Mouse (Mus musculus) right cerebral cortex, postnatal 14 days (tissue): ENCODE results near the gene Thumpd2.
A peak's percentile ranks its signal among the peaks of the same experiment; 100 is the strongest.

ENCODE experiments used
- DNase-seq: peaks from one replicate; pipeline ENCODE4 v3.0.0; 2022

The Thumpd2 gene

DNA sequence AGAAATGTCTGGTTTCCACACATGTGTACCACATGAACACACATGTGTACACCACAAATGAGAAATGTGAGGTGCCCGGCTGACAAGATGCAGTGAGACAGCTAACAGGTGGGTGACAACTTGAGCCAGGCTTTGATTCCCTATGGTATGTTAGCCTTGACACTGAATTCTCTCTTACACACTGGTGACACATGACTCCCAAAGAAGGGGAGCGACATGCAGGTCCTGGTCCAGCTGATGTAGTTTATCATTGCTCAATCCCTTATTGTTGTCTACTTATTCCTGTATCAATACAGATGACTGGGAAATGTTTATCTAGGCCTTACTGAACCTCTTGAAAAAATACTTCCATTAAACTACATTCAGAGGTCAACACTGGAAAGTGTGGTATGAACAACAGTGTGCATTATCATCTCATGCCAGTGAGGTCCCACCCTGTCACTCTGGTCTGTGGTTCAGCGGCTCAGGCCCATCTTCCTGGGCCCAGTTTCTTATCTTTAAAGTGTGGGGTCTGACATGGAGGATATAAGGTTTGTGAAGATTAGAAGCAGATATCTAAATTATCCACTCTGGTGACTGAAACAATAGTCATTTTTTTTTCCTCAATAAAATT lies 32.9 kb downstream of the Thumpd2 start:
- no peak for DNase-seq

DNA sequence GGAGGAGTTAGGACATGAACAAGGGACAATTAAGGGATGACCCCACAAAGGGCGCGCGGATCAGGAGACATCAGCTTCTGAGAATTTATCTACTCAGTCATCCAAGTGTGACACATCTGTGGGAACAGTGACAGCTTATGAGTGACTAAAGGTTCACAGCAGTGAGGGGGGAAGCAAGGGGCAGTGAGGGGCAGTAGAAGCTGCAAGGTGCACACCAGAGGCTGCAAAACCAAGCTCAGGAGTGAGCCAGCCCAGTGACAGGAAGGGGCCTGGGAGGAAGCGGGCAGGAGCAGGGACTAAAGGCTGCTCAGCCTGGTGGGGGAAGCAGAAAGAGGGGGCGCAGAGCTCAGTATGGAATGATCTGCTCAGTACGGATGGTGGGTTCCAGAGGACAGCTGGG lies 37.6 kb downstream of the Thumpd2 start:
- no peak for DNase-seq

DNA sequence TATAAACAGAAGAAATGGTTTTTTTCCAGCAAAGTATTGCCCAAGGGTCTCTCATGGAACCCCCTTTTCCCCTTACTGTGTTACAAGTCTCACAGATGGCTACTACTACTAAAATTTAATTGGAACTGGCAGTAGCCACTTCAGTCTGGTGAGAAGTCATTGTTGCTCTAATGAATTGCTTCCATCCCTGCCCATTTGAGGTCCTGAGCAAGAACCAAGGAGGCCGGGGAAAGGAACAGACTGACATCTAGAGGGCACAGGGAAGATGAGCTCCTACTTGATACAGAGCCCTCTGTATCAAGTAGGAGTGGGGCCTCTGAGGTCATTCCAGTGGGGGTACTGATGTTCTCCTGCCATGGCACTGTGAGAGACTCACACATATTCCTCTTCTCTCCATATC lies 47.8 kb downstream of the Thumpd2 start:
- DNase-seq = no peak

DNA sequence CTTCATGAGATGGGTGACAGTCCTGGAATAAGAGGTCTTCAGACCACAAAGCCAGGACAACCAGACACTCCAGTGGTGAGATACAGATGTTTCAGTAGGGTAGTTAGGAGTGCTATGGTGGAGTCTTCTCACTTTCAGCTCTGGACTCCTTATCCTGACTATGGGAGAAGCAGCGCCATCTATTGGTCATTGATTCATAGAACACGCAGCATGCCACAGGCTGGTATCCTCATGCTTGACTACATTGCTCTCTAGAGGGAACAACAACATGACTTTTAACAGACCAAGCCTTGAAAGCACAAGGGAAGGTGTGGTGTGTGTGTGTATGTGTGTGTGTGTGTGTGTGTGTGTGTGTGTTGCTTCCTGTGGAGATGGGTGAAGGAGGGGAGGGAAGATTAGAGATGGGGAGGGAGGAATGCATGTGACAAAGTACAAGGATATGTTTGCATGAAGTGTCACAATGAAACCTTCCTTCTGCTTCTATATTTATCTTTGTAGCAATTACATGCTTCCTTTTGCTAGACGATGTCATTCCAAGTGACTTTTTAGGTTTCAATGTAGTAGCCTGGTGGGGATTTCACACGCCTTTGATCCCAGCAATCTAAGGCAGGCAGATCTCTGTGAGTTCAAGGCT lies 49.0 kb downstream of the Thumpd2 start:
- peak; percentile 41 for DNase-seq

DNA sequence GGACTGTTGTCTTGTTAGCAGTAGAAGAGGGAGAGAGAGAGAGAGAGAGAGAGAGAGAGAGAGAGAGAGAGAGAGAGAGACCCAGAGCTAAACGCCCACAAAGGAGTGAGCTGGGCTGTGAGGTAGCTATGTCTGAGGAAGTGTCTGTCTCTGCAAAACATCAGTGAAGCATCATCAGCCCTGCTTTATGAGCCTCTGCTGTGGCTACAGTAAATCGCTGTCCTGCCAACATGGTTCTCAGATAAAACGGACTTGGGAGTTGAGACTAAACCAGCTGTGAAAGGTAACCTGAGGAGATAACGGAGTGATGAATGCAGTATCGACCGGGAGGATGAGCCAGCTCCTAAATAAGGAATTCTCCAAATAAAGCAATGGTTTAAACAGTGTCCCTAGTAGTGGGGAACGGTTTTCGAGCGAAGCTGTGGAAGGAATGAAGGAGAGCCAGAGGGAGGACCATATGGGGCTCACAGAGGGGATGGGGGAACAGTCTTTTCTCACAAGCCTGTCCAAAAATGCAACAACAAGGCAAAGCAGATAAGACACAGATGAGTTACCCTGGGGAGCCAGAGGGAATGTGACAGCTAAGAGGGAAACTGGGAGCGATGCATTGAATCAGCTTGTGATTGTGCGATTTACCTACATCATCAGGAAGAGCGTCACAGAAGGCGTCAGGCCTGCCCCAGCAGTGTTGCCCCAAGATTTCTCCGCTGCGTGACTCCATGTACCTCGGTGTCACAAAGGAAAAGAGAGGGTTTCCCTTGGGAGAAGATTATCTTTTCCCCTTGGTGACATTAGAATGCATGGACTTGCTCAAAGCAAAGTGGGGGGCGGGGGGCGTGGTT lies 53.8 kb downstream of the Thumpd2 start:
- no peak for DNase-seq

DNA sequence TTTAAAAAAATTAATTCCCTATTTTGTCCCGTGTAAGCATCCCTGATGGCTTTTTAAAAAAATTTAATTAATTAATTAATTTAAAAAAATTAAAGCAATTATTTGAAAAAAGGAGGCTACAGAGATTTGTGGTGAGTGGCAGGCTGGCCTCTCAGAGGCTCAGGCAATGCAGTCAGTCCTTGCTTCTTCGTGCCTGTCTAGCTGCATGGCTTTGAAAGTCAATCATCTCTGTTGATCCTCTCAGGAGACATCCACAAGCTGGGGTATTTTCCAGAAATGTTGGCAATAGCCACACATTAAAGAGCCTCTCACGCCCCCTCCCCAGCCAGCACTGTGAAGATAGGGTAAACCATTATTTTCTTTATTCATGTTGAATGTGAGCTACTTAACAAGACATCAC lies 54.7 kb downstream of the Thumpd2 start:
- DNase-seq = no peak

DNA sequence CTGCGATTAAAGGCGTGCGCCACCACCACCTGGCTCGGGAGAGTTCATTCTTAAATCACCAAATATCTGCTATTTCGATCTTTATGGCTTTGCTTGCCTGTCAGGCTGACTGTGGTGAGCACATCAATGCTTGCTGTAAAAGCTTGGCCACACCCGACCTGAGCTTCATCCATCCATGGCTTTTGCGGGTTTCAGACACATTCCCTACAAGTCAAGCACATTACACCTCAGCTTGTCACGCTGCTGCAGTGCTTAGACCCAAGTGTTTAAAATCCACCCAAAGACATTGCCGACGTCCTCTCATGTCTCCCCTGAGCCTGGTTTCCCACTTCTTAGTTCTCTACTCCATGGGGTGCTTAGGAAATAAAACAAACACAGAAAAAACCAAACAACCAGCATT lies 55.8 kb downstream of the Thumpd2 start:
- no peak for DNase-seq

DNA sequence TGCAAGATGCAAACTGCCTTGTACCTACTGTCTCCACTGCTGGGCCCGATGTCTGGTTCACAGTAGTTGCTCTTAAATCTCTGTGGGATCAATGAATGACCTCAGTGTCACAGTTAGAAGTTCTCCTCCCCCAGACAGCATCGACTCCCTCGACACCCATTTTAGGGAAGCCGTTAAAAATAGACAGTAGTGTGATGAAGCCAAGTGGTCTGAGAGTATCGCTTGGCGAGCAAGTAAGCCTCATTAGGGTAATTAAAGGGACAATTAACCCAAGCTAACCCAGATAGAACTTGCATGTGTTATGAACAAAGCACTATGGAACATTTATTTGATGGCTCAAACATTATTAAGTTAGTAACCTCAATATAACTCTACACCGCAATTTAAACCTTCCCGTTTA lies 59.6 kb downstream of the Thumpd2 start:
- DNase-seq = no peak

DNA sequence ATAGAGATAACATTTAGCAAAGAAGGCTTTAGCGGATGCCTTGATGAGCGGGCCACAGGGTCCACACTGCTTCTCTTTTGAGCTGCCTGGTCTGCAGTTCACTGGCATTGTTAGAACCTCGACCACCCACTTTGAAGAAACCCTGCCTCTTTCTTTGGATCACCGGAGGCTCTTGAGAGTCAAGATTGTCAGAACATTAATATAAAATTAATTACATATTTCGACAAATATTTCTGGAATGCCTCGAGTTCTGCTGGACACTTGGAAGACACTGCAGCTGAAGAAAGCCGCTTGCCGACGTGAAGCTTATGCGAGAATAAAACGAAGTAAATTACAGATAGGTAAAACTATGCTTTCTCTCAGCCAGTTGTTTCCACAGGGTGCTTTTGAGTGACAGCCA lies 60.4 kb downstream of the Thumpd2 start:
- DNase-seq = no peak

DNA sequence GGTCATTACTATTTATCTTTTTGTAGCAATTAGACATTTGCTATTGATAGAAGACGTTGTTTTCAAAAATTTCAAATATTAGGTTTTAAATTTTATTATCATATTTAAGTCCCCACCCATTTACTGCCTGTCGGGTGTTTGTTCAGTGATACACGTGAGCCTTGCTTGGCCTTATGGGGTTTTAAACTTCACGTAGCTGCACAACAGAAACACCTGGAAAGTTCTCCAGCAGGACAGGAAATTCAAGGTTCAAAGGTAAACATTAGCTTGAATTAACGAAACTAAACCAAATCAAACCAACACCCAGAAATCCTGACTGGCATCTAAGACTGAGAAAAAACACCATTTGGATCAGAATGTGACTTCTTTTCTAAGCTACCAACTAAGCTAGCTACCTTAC lies 62.8 kb downstream of the Thumpd2 start:
- DNase-seq = no peak

DNA sequence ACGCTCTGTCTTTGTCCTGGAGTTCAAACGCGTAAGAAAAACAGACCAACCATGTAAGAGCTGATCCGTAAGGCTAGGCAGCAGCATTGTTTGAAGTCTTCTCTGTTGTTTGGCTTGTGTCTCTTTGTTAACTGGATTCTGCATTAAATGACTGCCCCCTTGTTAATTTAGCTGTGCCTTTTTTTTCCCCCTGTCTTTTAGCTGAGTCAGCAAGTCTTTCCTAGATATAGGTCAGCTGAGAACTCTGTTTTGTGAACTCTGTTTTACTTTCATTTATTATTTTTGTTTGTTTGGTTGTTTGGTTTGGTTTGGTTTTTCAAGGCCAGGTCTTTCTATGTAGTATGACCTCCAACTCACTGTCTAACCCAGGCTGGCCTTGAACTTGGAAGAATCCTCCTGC lies 63.2 kb downstream of the Thumpd2 start:
- DNase-seq = no peak

DNA sequence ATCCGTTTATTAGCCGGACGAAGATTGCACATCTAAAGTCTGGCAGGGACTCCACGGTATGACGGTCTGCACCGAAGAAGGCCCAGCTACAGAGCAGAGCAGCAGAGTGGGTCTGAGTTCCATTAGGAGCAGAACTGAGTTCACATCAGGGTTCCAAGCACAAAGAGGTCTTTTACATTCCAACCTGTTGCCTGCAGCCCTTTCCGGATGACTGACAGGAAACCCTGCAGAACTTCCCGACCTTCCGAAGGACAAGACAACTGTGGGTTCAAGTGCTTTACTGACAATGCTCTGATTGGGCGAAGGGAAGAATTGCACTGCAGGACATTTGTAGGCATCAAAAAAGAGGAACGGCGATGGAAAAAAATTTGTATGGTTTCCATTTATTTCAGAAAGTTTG lies 63.9 kb downstream of the Thumpd2 start:
- DNase-seq = no peak

DNA sequence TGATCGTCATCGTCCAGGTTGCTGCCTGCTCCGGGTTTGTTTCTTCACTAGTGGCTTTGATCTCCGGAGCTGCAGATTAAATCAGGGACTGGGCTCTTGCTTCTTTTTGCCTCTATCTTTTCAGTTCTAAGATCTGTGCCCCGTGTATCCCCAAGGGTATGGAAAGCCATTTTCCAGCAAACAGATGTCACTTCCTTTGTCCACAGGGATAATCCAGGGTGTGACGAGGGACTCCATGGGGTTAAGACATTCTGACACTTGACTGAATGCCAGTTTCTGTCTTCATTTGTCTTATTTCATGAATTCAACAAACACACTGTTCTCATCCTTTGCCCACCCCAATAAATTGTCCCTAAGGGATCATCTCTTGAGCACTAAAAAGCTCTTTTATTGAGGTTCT lies 65.9 kb downstream of the Thumpd2 start:
- no peak for DNase-seq

DNA sequence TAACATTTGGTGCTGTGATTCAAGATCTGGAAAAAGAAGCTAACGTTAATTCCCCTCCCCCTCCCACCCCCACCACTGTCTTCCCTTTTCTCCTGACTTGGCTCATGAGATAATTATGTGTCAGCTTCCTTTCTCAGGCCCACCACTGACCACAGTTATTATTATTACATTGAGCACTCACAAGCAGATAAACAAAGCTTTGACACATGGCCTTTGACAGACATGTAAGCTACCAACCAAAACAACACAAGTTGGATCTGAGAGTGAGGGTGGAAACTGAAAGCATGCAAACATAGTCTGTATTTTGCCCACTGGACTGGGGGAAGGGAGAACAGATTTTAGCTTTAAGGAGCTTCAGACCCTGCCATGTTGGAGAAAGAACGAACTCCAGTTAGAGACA lies 67.7 kb downstream of the Thumpd2 start:
- no peak for DNase-seq

DNA sequence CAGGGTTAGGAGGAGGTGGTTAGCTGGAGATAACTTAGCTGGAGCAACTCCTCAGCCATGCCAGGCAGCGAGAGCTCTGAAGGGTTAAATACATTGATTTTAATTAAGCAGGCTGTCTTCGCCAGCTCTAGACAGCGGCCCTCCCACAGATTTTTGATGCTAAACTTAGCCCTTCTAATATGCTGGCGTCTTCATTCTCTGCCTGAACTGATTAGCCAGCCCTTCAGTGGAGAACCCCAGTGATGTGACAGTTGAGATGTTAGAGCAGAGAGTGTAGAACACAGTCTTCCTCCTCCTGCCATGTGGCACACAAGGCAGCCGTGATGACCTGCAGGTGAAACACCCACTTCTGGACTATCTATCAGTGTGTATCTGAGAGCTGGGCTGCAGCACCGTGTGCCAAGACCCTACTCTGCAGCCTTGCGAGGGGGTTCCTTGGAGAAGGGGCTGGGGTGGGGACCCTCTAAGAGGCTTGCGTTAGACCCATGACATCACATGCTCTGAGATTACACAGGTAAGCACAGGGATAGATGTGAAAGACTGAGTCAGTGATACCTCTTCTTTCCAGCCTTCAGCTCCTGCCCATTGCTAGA lies 73.3 kb downstream of the Thumpd2 start:
- DNase-seq = no peak

DNA sequence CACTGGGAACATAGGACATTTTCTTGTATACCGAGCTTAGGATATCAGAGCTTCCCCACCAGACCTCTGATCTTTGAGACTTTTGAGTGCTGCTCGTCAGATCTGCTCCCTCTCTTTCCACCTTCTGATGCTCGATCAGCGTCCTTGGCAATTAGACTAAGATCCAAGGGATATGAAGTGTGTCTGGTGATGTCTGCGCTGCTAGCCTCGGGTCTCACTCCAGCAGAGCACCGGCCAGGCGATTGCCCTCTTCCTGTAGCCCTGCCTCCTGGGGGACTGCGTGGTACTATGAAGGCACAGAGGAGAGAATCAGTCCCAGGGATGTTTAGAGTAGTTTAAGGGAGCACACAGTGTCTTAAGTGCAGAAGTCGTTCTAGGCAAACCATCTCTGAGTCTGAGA lies 81.9 kb downstream of the Thumpd2 start:
- DNase-seq = no peak

DNA sequence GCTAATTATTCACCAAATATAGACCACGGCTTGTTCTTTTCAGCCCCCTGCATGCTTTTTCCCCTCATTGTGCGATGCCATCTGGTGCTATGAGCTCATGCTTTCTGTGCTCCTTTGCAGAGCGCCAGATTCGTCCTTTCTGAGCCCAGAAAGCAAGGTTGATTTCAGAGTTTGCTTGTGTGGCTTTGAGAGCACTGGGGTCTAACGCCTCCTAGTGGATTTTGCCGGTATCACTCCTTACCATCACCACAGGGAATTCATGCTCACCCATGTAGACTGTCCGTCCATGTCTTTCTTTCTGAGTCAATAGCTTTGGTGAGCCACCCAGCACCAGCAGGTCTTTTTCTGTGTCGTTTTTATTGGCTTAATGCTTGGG lies 82.5 kb downstream of the Thumpd2 start:
- DNase-seq = peak; percentile 82

DNA sequence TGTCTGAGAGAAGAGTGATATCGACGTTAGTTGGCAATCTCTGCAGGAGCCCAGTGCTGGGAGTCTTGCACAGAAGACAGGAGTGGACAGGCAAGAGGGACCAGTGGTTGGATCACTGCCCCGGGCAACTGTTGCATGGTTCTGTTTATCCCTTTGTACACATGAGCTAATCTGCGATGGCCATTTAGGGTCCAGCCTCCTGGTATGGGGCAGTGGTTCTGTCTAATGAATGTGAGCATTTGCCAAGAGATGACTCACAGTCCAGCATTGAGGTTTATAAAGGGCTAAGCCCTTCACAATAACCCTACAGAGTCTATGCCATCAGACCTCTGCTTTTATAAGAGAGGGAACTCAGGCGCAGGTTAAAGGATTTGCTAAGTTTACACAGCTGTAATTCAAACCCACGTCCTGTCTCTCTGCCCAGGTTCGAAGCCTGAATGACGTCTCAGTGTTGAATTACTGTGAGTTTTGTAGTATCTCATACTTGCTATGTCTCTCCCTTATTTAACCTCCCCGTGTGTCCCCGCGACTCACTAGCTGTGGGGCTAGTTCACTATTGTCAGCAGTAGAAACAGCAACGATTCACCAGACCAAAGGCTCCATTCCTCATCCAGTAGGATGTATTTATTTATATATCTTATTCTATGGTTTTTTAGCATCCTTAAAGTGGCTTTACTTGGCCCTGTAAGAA lies 83.0 kb downstream of the Thumpd2 start:
- DNase-seq = no peak

DNA sequence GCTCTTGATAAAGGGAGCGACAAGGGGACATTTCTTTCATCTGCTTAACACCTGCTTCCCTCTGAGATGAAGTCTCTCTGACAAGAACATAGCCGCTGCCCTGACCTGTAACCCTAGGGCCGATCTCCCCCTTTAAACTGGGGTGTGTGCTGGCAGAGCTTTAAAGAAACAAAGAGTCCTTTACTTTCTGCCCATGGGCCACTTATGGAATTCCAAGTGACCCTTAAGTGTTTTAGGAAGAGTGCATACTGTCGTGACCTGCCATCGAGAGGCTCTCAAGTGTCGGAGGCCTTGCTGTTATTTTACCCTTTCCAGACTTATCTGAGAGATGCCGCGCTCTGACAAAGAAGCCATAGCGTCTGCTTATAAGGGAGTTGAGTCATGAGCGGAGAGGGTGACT lies 84.8 kb downstream of the Thumpd2 start:
- DNase-seq = no peak

DNA sequence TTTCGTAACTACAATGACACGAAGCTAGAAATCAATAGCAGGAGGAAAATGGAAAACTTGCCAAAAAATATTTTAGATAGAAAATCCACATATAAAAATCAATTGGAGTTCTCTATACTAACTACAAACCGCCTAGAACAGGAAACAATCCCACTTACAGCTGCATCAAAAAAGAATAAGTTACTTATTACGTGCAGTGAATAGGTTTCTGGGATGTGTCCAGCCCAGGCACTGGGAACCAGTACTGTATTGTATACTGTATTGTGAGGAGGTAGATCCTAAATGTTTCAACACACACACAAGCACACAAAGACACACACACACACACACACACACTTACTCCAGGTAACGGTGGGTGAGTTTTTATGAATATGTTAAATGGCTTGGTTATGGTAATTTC lies 87.6 kb downstream of the Thumpd2 start:
- no peak for DNase-seq
